Mouse (Mus musculus) bone marrow, adult 2 months (tissue): Measurements from ENCODE around the gene Kifc5b.

Experiments used
- CTCF ChIP-seq: fragments of 200-500 bp; IDR thresholded peaks from 2 replicates; pipeline ENCODE4 v1.5.1; 2011; ENCODE audit warnings: low read length, control low read depth; ENCODE audit not compliant: control insufficient read depth, insufficient read depth
- POLR2A ChIP-seq: fragments of 200-500 bp; IDR thresholded peaks from 2 replicates; pipeline ENCODE4 v1.6.1; 2011; ENCODE audit warnings: low read depth, mild to moderate bottlenecking, control low read depth, low read length, borderline replicate concordance; ENCODE audit not compliant: control insufficient read depth

DNA sequence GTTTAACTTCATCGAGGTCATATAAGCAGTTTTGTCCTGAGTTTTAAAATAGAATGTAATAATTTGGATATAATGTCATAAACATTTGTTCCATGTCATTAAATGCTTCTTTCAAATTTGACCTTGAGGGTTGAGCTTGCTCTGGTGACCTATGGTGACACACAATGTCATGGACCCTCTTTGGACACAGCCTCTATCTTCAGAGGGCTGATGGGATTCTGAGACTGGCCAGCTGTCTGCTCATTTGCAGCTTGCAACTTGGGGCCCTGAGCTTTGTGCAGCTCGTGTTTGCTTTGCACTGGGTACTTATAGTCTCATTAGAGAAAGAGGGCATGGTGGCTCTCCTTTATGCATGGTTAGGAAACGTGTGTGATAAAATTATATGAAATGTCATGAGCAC is 44.0 kb upstream of the Kifc5b start:
- TF ChIP-seq CTCF (no peak), POLR2A (no peak)
